Mouse (Mus musculus) ES-E14 (cell line): ENCODE measurements around the gene Slc41a1.

Source experiments
- CHD2 ChIP-seq: IDR thresholded peaks from 2 replicates; pipeline ENCODE4 v1.6.1; 2014; ENCODE audit warnings: mild to moderate bottlenecking, low read depth, low read length, inconsistent platforms
- HCFC1 ChIP-seq: IDR thresholded peaks from 2 replicates; pipeline ENCODE4 v1.6.1; 2012; ENCODE audit warnings: low read length, inconsistent platforms, borderline replicate concordance; ENCODE audit not compliant: insufficient read depth
- MAFK ChIP-seq: IDR thresholded peaks from 2 replicates; pipeline ENCODE4 v1.6.1; 2014; ENCODE audit warnings: mild to moderate bottlenecking, low read depth, low read length, inconsistent platforms; ENCODE audit not compliant: insufficient read depth
- ZNF384 ChIP-seq: IDR thresholded peaks from 2 replicates; pipeline ENCODE4 v1.6.1; 2012; ENCODE audit warnings: low read depth, low read length, inconsistent platforms

- TF ChIP-seq CHD2 (no peak), HCFC1 (no peak), ZNF384 (no peak), MAFK (no peak)
Measured at GRCm38 (mm10) chr1:131879816-131880215, 52.5 kb downstream of the Slc41a1 start.
